ENCODE assay signal across 8 mouse cellular contexts in genomic region chr8:62284378-62285110, GRCm38 (mm10).
A peak's percentile ranks its signal among the peaks of the same experiment; 100 is the strongest.
DNase-seq lines count a peak whose midpoint lies in the region; ATAC-seq lines count a peak whose summit lies in the region.
"Had no signal": no experiment of that assay in that cellular context is flagged by ENCODE, and none has a peak within 500 bp of the region (broad histone marks: within the 10 kb centered on the region; RNA-seq: fewer than 3 reads in every experiment).

No protein-coding gene starts in this region.

- WGBS in forebrain, embryonic 13.5 days = 50% methylated on average over 12 of the region's 12 CpGs
- 53% methylated on average over 12 of the region's 12 CpGs for WGBS in hindbrain, embryonic 14.5 days

- H3K4me1 ChIP-seq in forebrain, embryonic 13.5 days = 0 out of 2 replicates have a peak, but pooled peaks cover 4% of the 10 kb centered on the region
- H3K4me1 ChIP-seq in hindbrain, embryonic 14.5 days (replicated peaks; ENCODE audit: control insufficient read depth, insufficient read depth, low read length) = 0 out of 2 replicates have a peak, but pooled peaks cover 5% of the 10 kb centered on the region

- H3K27ac ChIP-seq in forebrain, embryonic 13.5 days = no peak overlapping the region
- H3K27ac ChIP-seq in hindbrain, embryonic 14.5 days = no peak overlapping the region
- H3K27ac ChIP-seq: liver, embryonic 14.5 days had no signal

- no peaks in the 10 kb centered on the region for H3K27me3 ChIP-seq in forebrain, embryonic 13.5 days
- H3K27me3 ChIP-seq in hindbrain, embryonic 14.5 days (ENCODE audit: control insufficient read depth, insufficient read depth, low read length) = no peaks in the 10 kb centered on the region

- H3K4me2 ChIP-seq in forebrain, embryonic 13.5 days = no peak overlapping the region
- H3K4me2 ChIP-seq in hindbrain, embryonic 14.5 days (replicated peaks) = no peak overlapping the region

- no peak overlapping the region for H3K9ac ChIP-seq in forebrain, embryonic 13.5 days
- H3K9ac ChIP-seq in hindbrain, embryonic 14.5 days = no peak overlapping the region
- H3K9ac ChIP-seq: liver, embryonic 14.5 days had no signal

- no peaks in the 10 kb centered on the region for H3K9me3 ChIP-seq in forebrain, embryonic 13.5 days (replicated peaks)
- no peaks in the 10 kb centered on the region for H3K9me3 ChIP-seq in hindbrain, embryonic 14.5 days (ENCODE audit: control insufficient read depth, low read length)

- peak; percentile 78 for ATAC-seq in forebrain, embryonic 13.5 days
- peak; percentile 84; the same call in 1 of the 2 replicates for ATAC-seq in hindbrain, embryonic 14.5 days (ENCODE audit: low FRiP score)

- DNase-seq in embryo, embryonic 10 days (ENCODE audit: low spot score) = peak; percentile 64
- DNase-seq in hindbrain, embryonic 14.5 days (ENCODE audit: low spot score) = peak; percentile 39
- peak; percentile 37 for DNase-seq in lung, postnatal 36 days
- peak; percentile 7 for DNase-seq in urinary bladder, postnatal 25 days (ENCODE audit: low spot score)
- no peak for DNase-seq in adrenal gland, adult 8-10 months
- no peak for DNase-seq in spleen, postnatal 4 days (ENCODE audit: low spot score in 2 of 2)

- no peak overlapping the region for H3K4me3 ChIP-seq in forebrain, embryonic 13.5 days
- H3K4me3 ChIP-seq in hindbrain, embryonic 14.5 days (replicated peaks; ENCODE audit: low read length) = no peak overlapping the region

- H3K36me3 ChIP-seq in forebrain, embryonic 13.5 days (ENCODE audit: poor library complexity, severe bottlenecking) = no peaks in the 10 kb centered on the region
- H3K36me3 ChIP-seq in hindbrain, embryonic 14.5 days (replicated peaks; ENCODE audit: control insufficient read depth, insufficient read depth) = no peaks in the 10 kb centered on the region

Comparison
In these comparisons a context has a peak if more than half of its experiments do, and no peak if none do; other contexts are left out.
1. DNase-seq: peak in embryo, embryonic 10 days (single experiment), hindbrain, embryonic 14.5 days (single experiment), lung, postnatal 36 days (single experiment) and urinary bladder, postnatal 25 days (single experiment); none in adrenal gland, adult 8-10 months (single experiment) and spleen, postnatal 4 days (0 of 2).